In the genomic region with DNA sequence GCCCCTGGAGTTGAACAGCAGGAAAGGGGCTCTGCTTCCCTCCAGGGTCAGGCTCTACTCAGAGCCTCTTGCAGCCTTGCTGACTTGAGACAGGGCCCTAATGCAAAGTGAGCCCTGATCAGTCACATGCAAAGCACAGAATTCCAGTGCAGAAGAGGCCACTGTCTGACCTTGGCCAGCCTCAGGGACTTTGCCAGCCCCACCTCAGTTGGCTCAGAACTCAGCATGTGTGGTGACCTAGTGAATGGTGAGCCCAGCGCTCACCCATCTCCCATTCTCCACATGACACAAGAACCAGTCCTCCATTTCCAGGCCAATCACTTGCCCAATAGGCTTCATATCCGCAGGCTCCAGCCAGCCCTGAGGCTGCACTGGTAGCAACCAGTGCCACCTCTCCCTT, we compare ENCODE assay signal across 28 mouse cellular contexts.
DNase-seq lines count a peak whose midpoint lies in the region; ATAC-seq and TF ChIP-seq lines count a peak whose summit lies in the region.
"Had no signal": no experiment of that assay in that cellular context is flagged by ENCODE, and none has a peak within 500 bp of the region (broad histone marks: within the 10 kb centered on the region; RNA-seq: fewer than 3 reads in every experiment).

No protein-coding gene starts in this region.

- H3K4me1 ChIP-seq in kidney, adult 2 months (ENCODE audit: control insufficient read depth, insufficient read depth, low read length), result peaks cover 12% of the 10 kb centered on the region; the same call in 1 of the 2 replicates
- no peaks in the 10 kb centered on the region for H3K4me1 ChIP-seq in kidney, embryonic 14.5 days (ENCODE audit: control insufficient read depth, insufficient read depth, low read length)
- H3K4me1 ChIP-seq in midbrain, embryonic 11.5 days (ENCODE audit: control insufficient read depth, insufficient read depth, low read length), result 0 out of 2 replicates have a peak, but pooled peaks cover 4% of the 10 kb centered on the region
- H3K4me1 ChIP-seq in midbrain, embryonic 13.5 days (replicated peaks), result peaks cover 27% of the 10 kb centered on the region
- H3K4me1 ChIP-seq in intestine, embryonic 16.5 days (ENCODE audit: control insufficient read depth, insufficient read depth, low read length), result no peaks in the 10 kb centered on the region
- H3K4me1 ChIP-seq: limb, embryonic 15.5 days had no signal

- H3K9ac ChIP-seq in kidney, embryonic 14.5 days (ENCODE audit: low read depth, low read length), result no peak overlapping the region
- H3K9ac ChIP-seq in midbrain, embryonic 11.5 days (ENCODE audit: low read length), result no peak overlapping the region
- H3K9ac ChIP-seq in midbrain, embryonic 13.5 days (replicated peaks), result no peak overlapping the region
- H3K9ac ChIP-seq in intestine, embryonic 16.5 days (ENCODE audit: low read depth, low read length), result no peak overlapping the region
- H3K9ac ChIP-seq: embryonic facial prominence, embryonic 13.5 days; forebrain, postnatal 0 days; hindbrain, embryonic 15.5 days; limb, embryonic 15.5 days; liver, embryonic 15.5 days; lung, embryonic 14.5 days had no signal

- H3K27me3 ChIP-seq in kidney, adult 2 months (replicated peaks; ENCODE audit: control insufficient read depth, insufficient read depth, low read length), result no peaks in the 10 kb centered on the region
- H3K27me3 ChIP-seq in kidney, embryonic 14.5 days (ENCODE audit: control insufficient read depth, insufficient read depth, low read length), result no peaks in the 10 kb centered on the region
- H3K27me3 ChIP-seq in midbrain, embryonic 11.5 days (ENCODE audit: control insufficient read depth, insufficient read depth, low read length), result no peaks in the 10 kb centered on the region
- no peaks in the 10 kb centered on the region for H3K27me3 ChIP-seq in midbrain, embryonic 13.5 days
- H3K27me3 ChIP-seq in intestine, embryonic 16.5 days (replicated peaks; ENCODE audit: control insufficient read depth, insufficient read depth, low read length), result no peaks in the 10 kb centered on the region
- H3K27me3 ChIP-seq: embryonic facial prominence, embryonic 13.5 days; limb, embryonic 15.5 days; liver, embryonic 15.5 days had no signal

- 66% methylated on average over 2 of the region's 2 CpGs for WGBS in kidney, adult 2 months
- 96% methylated on average over 2 of the region's 2 CpGs for WGBS in kidney, embryonic 14.5 days
- 93% methylated on average over 2 of the region's 2 CpGs for WGBS in midbrain, embryonic 11.5 days
- 98% methylated on average over 2 of the region's 2 CpGs for WGBS in midbrain, embryonic 13.5 days
- WGBS in intestine, embryonic 16.5 days, result 91% methylated on average over 2 of the region's 2 CpGs

- H3K4me3 ChIP-seq in kidney, adult 2 months (ENCODE audit: insufficient read depth, low read depth, low read length), result no peak overlapping the region
- no peak overlapping the region for H3K4me3 ChIP-seq in kidney, embryonic 14.5 days (ENCODE audit: low read length)
- H3K4me3 ChIP-seq in midbrain, embryonic 11.5 days (ENCODE audit: low read depth, low read length), result no peak overlapping the region
- H3K4me3 ChIP-seq in midbrain, embryonic 13.5 days (replicated peaks), result no peak overlapping the region
- no peak overlapping the region for H3K4me3 ChIP-seq in intestine, embryonic 16.5 days (ENCODE audit: low read length)
- H3K4me3 ChIP-seq: embryonic facial prominence, embryonic 13.5 days; heart, adult 2 months; hindbrain, embryonic 10.5 days; hindbrain, embryonic 15.5 days; limb, embryonic 10.5 days; limb, embryonic 15.5 days; liver, embryonic 15.5 days had no signal

- no peak for ATAC-seq in kidney, embryonic 14.5 days (ENCODE audit: low FRiP score, low TSS enrichment)
- ATAC-seq in midbrain, embryonic 11.5 days (ENCODE audit: low FRiP score), result no peak
- no peak for ATAC-seq in midbrain, embryonic 13.5 days
- ATAC-seq in intestine, embryonic 16.5 days, result no peak
- ATAC-seq: forebrain, postnatal 0 days; inflammation-experienced regulatory T-cells, adult 6 months; midbrain, embryonic 16.5 days had no signal

- DNase-seq in adrenal gland, adult (ENCODE audit: inconsistent age in 2 of 2, low spot score in 1 of 2), result peak; percentile 74 to 90
- DNase-seq in adrenal gland, postnatal 4 days (ENCODE audit: low spot score in 2 of 2), result no peak
- peak; percentile 55 for DNase-seq in kidney, adult 2 months
- DNase-seq in midbrain, embryonic 11.5 days (ENCODE audit: low spot score, missing footprints), result peak; percentile 31
- DNase-seq in cerebellum, adult 11 months, result no peak
- DNase-seq: cerebellum, adult 18-20 months; cerebellum, postnatal 10 days; forebrain, postnatal 0 days; heart, adult 2 months; heart, postnatal 14 days; layer of hippocampus, adult 9-11 months; lung, embryonic 14.5 days; lung, postnatal 14 days; right cerebral cortex, adult 18-20 months; spleen, adult 18-20 months; thymus, adult 2 months had no signal

- no peaks in the 10 kb centered on the region for H3K36me3 ChIP-seq in kidney, adult 2 months (ENCODE audit: control insufficient read depth, insufficient read depth, low read length)
- H3K36me3 ChIP-seq in kidney, embryonic 14.5 days (ENCODE audit: control insufficient read depth, insufficient read depth, low read length), result no peaks in the 10 kb centered on the region
- H3K36me3 ChIP-seq in midbrain, embryonic 11.5 days (ENCODE audit: control insufficient read depth, insufficient read depth, low read length), result no peaks in the 10 kb centered on the region
- H3K36me3 ChIP-seq in midbrain, embryonic 13.5 days, result no peaks in the 10 kb centered on the region
- no peaks in the 10 kb centered on the region for H3K36me3 ChIP-seq in intestine, embryonic 16.5 days (ENCODE audit: control insufficient read depth, insufficient read depth, low read length)
- H3K36me3 ChIP-seq: embryonic facial prominence, embryonic 13.5 days; hindbrain, embryonic 10.5 days; hindbrain, embryonic 15.5 days; limb, embryonic 10.5 days; limb, embryonic 15.5 days; liver, embryonic 15.5 days had no signal

- TF ChIP-seq CTCF in kidney, adult 2 months (conservative IDR thresholded peaks at IDR 0.05; ENCODE audit: insufficient read depth, insufficient read length, low read depth, low read length), result no peak

- no peaks in the 10 kb centered on the region for H3K9me3 ChIP-seq in kidney, embryonic 14.5 days (ENCODE audit: control insufficient read depth, low read length)
- H3K9me3 ChIP-seq in midbrain, embryonic 11.5 days (ENCODE audit: control insufficient read depth, low read length), result no peaks in the 10 kb centered on the region
- H3K9me3 ChIP-seq in midbrain, embryonic 13.5 days, result no peaks in the 10 kb centered on the region
- H3K9me3 ChIP-seq in intestine, embryonic 16.5 days (ENCODE audit: control insufficient read depth, low read length), result no peaks in the 10 kb centered on the region
- H3K9me3 ChIP-seq: embryonic facial prominence, embryonic 13.5 days; G1E; hindbrain, embryonic 10.5 days; hindbrain, embryonic 15.5 days; limb, embryonic 10.5 days; limb, embryonic 15.5 days; liver, embryonic 15.5 days had no signal

- no peak for TF ChIP-seq POLR2A in kidney, adult 2 months (IDR thresholded peaks at IDR 0.05; ENCODE audit: low read depth, low read length)

- H3K4me2 ChIP-seq in kidney, embryonic 14.5 days (replicated peaks; ENCODE audit: low read depth, low read length), result no peak overlapping the region
- no peak overlapping the region for H3K4me2 ChIP-seq in midbrain, embryonic 11.5 days
- no peak overlapping the region for H3K4me2 ChIP-seq in midbrain, embryonic 13.5 days (replicated peaks)
- H3K4me2 ChIP-seq in intestine, embryonic 16.5 days (ENCODE audit: low read depth, low read length), result no peak overlapping the region
- H3K4me2 ChIP-seq: embryonic facial prominence, embryonic 13.5 days; hindbrain, embryonic 15.5 days; limb, embryonic 15.5 days; liver, embryonic 15.5 days; lung, embryonic 14.5 days had no signal

- no peak overlapping the region for H3K27ac ChIP-seq in kidney, adult 2 months (ENCODE audit: insufficient read depth, low read depth, low read length)
- H3K27ac ChIP-seq in kidney, embryonic 14.5 days (ENCODE audit: low read depth, low read length), result no peak overlapping the region
- no peak overlapping the region for H3K27ac ChIP-seq in midbrain, embryonic 11.5 days (ENCODE audit: low read depth, low read length)
- H3K27ac ChIP-seq in midbrain, embryonic 13.5 days, result no peak overlapping the region
- no peak overlapping the region for H3K27ac ChIP-seq in intestine, embryonic 16.5 days (ENCODE audit: low read length)
- H3K27ac ChIP-seq: embryonic facial prominence, embryonic 13.5 days; heart, adult 2 months; hindbrain, embryonic 15.5 days; limb, embryonic 10.5 days; limb, embryonic 15.5 days had no signal

Comparison
In these comparisons a context has a peak if more than half of its experiments do, and no peak if none do; other contexts are left out.
1. DNase-seq: peak in adrenal gland, adult (2 of 2), kidney, adult 2 months (single experiment) and midbrain, embryonic 11.5 days (single experiment); none in adrenal gland, postnatal 4 days (0 of 2) and cerebellum, adult 11 months (single experiment).